Mouse (Mus musculus): ENCODE measurements around the gene Tmem205.

- TF ChIP-seq CTCF (IDR thresholded peaks at IDR 0.05; ENCODE audit: extremely low read depth, insufficient read depth, insufficient read length, insufficient replicate concordance) (no peak), POLR2A (IDR thresholded peaks at IDR 0.05; ENCODE audit: low read depth, low read length) (no peak)
Measured at GRCm38 (mm10) chr9:21917493-21918034, 9.8 kb downstream of the Tmem205 start.

Measured in spleen, adult 2 months (tissue).